Mouse (Mus musculus): ENCODE data around the gene Fam222b. TPM values are rescaled to one million over a fixed set of nuclear protein-coding genes. Genes with fewer than 3 reads are reported as not detected.

Gene Fam222b
- polyA plus RNA-seq, 1 experiment from 2014 or later: 10.6 TPM

DNA sequence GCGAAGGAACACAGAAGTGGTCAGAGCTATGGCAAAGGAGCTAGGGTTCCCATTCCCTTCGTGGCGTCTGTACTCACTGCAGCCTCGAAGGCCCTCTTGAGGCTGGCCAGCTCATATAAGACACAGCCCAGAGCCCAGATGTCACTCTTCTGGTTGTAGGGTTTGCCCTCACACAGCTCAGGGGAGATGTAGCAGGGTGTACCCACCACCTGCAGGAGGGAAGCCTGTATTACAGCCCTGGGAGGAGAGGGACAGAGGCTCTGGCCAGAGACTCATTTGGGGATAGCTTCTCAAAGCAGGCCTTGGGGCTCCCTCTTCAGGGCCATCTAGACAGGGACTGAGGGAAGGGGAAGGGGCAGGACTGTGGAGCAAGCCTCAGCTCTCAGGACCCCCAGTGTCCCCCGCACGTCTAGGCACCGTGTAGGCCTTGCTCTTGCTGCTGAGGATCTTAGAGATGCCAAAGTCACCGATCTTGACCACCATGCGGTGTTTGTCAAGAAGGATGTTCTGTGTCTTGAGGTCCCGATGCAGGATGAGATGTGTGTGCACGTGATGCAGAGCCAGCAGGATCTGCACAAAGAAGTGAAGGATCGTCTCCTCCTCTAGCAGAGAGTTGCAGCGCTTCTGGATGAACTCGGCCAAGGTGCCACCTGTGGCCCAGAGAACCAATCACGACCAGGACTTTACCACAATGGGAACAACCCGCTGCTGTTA, 77.7 kb downstream of the Fam222b start:
- WGBS: 74% methylated on average over 16 of the region's 16 CpGs
- Histone ChIP-seq H3K27me3 (replicated peaks; ENCODE audit: control insufficient read depth, insufficient read depth, low read length) (no peaks in the 10 kb centered on the region), H3K4me3 (ENCODE audit: low read depth, low read length) (no peak overlapping the region), H3K9ac (ENCODE audit: low read depth, low read length) (no peak overlapping the region), H3K27ac (ENCODE audit: low read depth, low read length) (no peak overlapping the region), H3K36me3 (ENCODE audit: control insufficient read depth, insufficient read depth) (0 out of 2 replicates have a peak, but pooled peaks cover 4% of the 10 kb centered on the region), H3K4me1 (replicated peaks; ENCODE audit: control insufficient read depth, insufficient read depth, low read length) (no peaks in the 10 kb centered on the region; the same call in 1 of the 2 replicates), H3K9me3 (ENCODE audit: control insufficient read depth) (no peaks in the 10 kb centered on the region), H3K4me2 (replicated peaks; ENCODE audit: low read depth) (no peak overlapping the region)
- no peak for ATAC-seq
- peak; percentile 63 for TF ChIP-seq CTCF (IDR thresholded peaks at IDR 0.05; ENCODE audit: low read depth)

- H3K4me2 ChIP-seq (replicated peaks; ENCODE audit: low read depth): no peak overlapping the region
- no peaks in the 10 kb centered on the region; the same call in 1 of the 2 replicates for H3K4me1 ChIP-seq (replicated peaks; ENCODE audit: control insufficient read depth, insufficient read depth, low read length)
- no peak overlapping the region for H3K4me3 ChIP-seq (ENCODE audit: low read depth, low read length)
- H3K9ac ChIP-seq (ENCODE audit: low read depth, low read length): no peak overlapping the region
- WGBS: 68% methylated on average over 19 of the region's 19 CpGs
- no peak for ATAC-seq
- H3K36me3 ChIP-seq (ENCODE audit: control insufficient read depth, insufficient read depth): 0 out of 2 replicates have a peak, but pooled peaks cover 4% of the 10 kb centered on the region
- no peaks in the 10 kb centered on the region for H3K9me3 ChIP-seq (ENCODE audit: control insufficient read depth)
- no peak overlapping the region for H3K27ac ChIP-seq (ENCODE audit: low read depth, low read length)
- no peak for TF ChIP-seq CTCF (IDR thresholded peaks at IDR 0.05; ENCODE audit: low read depth)
- H3K27me3 ChIP-seq (replicated peaks; ENCODE audit: control insufficient read depth, insufficient read depth, low read length): no peaks in the 10 kb centered on the region
Measured at GRCm38 (mm10) chr11:78172748-78173383, 78.4 kb downstream of the Fam222b start.

DNA sequence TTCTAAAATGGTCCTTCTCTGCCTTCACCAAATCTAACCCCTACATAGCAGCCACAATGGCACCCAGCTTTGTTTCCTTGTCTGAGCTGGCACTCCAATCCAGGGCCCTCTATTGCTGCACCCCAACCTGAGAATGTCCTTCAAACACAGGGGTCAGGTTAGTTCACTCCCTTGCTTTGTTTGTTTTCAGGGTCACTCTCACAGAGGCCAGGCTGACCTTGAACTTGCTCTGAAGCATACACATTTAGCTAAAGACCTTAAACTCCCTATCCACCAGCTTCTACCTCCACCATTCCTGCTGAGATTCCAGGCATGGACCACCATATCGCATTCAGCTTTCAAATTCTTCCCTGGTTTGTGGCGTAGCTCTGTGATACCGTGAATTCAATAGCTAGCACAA, 80.0 kb downstream of the Fam222b start:
- Histone ChIP-seq H3K4me3 (ENCODE audit: low read depth, low read length) (no peak overlapping the region), H3K4me1 (replicated peaks; ENCODE audit: control insufficient read depth, insufficient read depth, low read length) (no peaks in the 10 kb centered on the region), H3K27ac (ENCODE audit: low read depth, low read length) (no peak overlapping the region), H3K9me3 (ENCODE audit: control insufficient read depth) (no peaks in the 10 kb centered on the region), H3K27me3 (replicated peaks; ENCODE audit: control insufficient read depth, insufficient read depth, low read length) (no peaks in the 10 kb centered on the region), H3K9ac (ENCODE audit: low read depth, low read length) (no peak overlapping the region), H3K4me2 (replicated peaks; ENCODE audit: low read depth) (no peak overlapping the region), H3K36me3 (ENCODE audit: control insufficient read depth, insufficient read depth) (peaks cover 6% of the 10 kb centered on the region; the same call in 1 of the 2 replicates)
- 95% methylated on average over 3 of the region's 3 CpGs for WGBS
- no peak for TF ChIP-seq CTCF (IDR thresholded peaks at IDR 0.05; ENCODE audit: low read depth)
- ATAC-seq: no peak

DNA sequence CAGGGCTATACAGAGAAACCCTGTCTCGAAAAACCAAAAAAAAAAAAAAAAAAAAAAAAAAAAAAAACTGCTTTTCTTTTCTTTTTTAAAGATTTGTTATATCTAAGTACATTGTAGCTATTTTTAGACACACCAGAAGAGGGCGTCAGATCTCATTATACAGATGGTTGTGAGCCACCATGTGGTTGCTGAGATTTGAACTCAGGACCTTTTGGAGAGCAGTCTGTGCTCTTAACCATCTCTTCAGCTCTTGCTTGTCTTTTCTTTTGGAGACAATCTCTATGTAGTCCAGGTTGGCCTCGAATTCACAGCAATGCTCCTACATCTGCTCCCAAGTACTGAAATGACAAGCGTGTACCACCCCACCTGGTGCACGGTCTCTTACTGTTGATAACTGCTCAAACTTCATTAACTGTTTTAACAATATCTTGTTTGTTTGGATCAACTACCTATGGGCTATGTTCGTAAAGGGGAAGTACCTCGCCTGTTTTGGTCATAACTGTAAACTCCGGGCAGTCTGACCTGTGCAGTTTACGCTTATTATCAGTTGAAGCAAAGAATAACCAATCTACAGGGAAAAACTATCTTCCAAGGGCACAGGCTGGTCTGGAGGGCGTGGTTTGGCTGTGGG, 81.4 kb downstream of the Fam222b start:
- Histone ChIP-seq H3K36me3 (ENCODE audit: control insufficient read depth, insufficient read depth) (peaks cover 19% of the 10 kb centered on the region), H3K9ac (ENCODE audit: low read depth, low read length) (peak overlapping the region; percentile 35; the same call in 1 of the 2 replicates), H3K27ac (ENCODE audit: low read depth, low read length) (peak overlapping the region; percentile 92), H3K9me3 (ENCODE audit: control insufficient read depth) (no peaks in the 10 kb centered on the region), H3K4me2 (replicated peaks; ENCODE audit: low read depth) (peak overlapping the region; percentile 94), H3K4me1 (replicated peaks; ENCODE audit: control insufficient read depth, insufficient read depth, low read length) (no peaks in the 10 kb centered on the region), H3K27me3 (replicated peaks; ENCODE audit: control insufficient read depth, insufficient read depth, low read length) (no peaks in the 10 kb centered on the region), H3K4me3 (ENCODE audit: low read depth, low read length) (peak overlapping the region; percentile 69)
- WGBS: under 1% methylated on average over 9 of the region's 10 CpGs
- no peak for ATAC-seq
- TF ChIP-seq CTCF (IDR thresholded peaks at IDR 0.05; ENCODE audit: low read depth): peak; percentile 33

DNA sequence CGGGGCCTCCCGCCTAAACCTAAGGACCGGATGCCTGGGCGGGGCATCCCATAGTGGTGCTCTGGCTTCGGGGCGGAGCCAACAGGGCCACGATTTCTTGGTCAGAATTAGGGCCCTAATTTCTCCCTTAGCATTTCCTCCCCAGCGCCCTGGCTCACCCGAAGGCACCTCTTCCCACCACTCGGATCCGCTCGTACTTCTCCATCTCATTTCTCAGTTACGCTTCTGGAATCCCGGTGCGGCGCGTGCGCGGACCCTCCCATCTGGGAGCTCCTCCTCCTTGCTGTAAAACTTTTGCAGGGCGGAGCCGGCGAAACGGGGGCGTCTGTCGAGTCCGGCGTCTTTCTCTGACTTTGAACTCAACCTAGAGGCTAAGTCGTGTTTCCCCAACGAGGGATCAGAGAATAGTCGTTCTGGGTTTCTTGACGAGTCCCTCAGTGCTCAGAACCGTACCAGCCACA, 82.0 kb downstream of the Fam222b start, which contains the start of the genes Nek8 and Tlcd1:
Gene Nek8 (minus strand): TSS at position 274 of the 461 bp plus-strand sequence.
Gene Tlcd1 (plus strand): TSS at position 310 of the 461 bp plus-strand sequence.
- WGBS: under 1% methylated on average over 32 of the region's 32 CpGs
- peaks cover 19% of the 10 kb centered on the region for H3K36me3 ChIP-seq (ENCODE audit: control insufficient read depth, insufficient read depth)

DNA sequence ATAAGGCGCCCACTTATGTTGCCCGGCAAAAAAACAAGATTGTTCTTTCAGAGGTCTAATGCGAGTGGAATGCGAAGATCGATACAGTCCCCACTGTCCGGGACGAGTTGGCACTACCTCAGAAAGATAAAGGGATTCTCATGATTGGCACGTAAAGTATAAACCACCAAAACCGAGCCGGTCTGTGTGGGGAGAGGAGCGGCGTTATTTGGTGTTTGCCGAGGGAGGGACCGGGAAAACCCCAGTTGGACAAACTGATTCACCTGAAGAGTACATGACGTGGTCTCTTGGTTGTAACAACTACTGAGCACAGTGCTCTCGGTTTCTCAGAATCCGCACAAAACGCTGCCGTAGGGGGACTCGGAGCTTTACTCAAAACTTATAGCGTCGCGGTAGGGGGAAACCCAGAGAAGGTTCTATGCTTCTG, 82.5 kb downstream of the Fam222b start:
- no peak for TF ChIP-seq CTCF (IDR thresholded peaks at IDR 0.05; ENCODE audit: low read depth)
- no peak for ATAC-seq
- H3K4me3 ChIP-seq (ENCODE audit: low read depth, low read length): peak overlapping the region; percentile 69
- peak overlapping the region; percentile 94 for H3K4me2 ChIP-seq (replicated peaks; ENCODE audit: low read depth)
- peaks cover 19% of the 10 kb centered on the region for H3K36me3 ChIP-seq (ENCODE audit: control insufficient read depth, insufficient read depth)
- WGBS: under 1% methylated on average over 23 of the region's 23 CpGs
- peak overlapping the region; percentile 92 for H3K27ac ChIP-seq (ENCODE audit: low read depth, low read length)
- H3K27me3 ChIP-seq (replicated peaks; ENCODE audit: control insufficient read depth, insufficient read depth, low read length): no peaks in the 10 kb centered on the region
- H3K4me1 ChIP-seq (replicated peaks; ENCODE audit: control insufficient read depth, insufficient read depth, low read length): no peaks in the 10 kb centered on the region
- peak overlapping the region; percentile 35 for H3K9ac ChIP-seq (ENCODE audit: low read depth, low read length)
- H3K9me3 ChIP-seq (ENCODE audit: control insufficient read depth): no peaks in the 10 kb centered on the region

More for the DNA sequence above, 82.0 kb downstream of the Fam222b start, which contains the start of the genes Nek8 and Tlcd1:
- no peaks in the 10 kb centered on the region for H3K9me3 ChIP-seq (ENCODE audit: control insufficient read depth)
- ATAC-seq: peak; percentile 65
- no peak for TF ChIP-seq CTCF (IDR thresholded peaks at IDR 0.05; ENCODE audit: low read depth)
- peak within 1 kb of the TSS; percentile 94 for H3K4me2 ChIP-seq (replicated peaks; ENCODE audit: low read depth)
- peak within 1 kb of the TSS; percentile 69 for H3K4me3 ChIP-seq (ENCODE audit: low read depth, low read length)
- H3K9ac ChIP-seq (ENCODE audit: low read depth, low read length): peak within 1 kb of the TSS; percentile 35
- H3K27ac ChIP-seq (ENCODE audit: low read depth, low read length): peak within 1 kb of the TSS; percentile 92
- H3K27me3 ChIP-seq (replicated peaks; ENCODE audit: control insufficient read depth, insufficient read depth, low read length): no peaks in the 10 kb centered on the region
- no peaks in the 10 kb centered on the region for H3K4me1 ChIP-seq (replicated peaks; ENCODE audit: control insufficient read depth, insufficient read depth, low read length)

Data from intestine, postnatal 0 days (tissue).